Mouse (Mus musculus): ENCODE results near the gene Smyd5. TPM values are rescaled to one million over a fixed set of nuclear protein-coding genes. Genes with fewer than 3 reads are reported as not detected.

Gene Smyd5
- polyA plus RNA-seq, 1 experiment from 2014 or later, result 59.1 TPM

DNA sequence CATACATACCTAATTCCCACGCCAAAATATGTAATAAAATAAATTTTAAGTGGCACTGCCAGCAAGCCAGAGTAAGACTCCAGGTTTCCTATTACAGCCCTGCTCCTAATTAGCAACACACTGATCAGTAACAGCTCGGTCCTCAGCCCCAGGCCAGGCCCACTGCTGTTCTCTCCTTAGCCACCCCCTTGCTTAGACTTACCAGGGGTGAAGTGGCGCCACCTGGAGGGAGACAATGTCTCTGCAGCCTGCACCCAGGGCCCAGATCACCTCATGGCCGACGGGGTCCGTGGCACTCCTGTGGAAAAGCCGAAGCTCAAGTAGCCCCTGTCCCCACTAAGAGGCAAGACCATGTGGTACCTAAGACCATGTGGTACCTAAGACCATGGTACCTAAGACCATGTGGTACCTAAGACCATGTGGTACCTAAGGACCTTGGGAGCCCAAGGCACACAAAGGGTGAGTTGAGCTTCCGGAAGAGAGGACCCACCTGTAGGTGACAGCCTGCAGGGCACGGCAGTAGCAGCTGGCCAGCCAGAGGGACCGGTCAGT lies 45.7 kb downstream of the Smyd5 start:
- Histone ChIP-seq H3K9me3 (no peaks in the 10 kb centered on the region), H3K36me3 (no peaks in the 10 kb centered on the region), H3K4me1 (0 out of 2 replicates have a peak, but pooled peaks cover 2% of the 10 kb centered on the region), H3K27ac (no peak overlapping the region), H3K4me2 (no peak overlapping the region), H3K9ac (no peak overlapping the region), H3K4me3 (no peak overlapping the region), H3K27me3 (peaks cover 45% of the 10 kb centered on the region)
- WGBS, result 34% methylated on average over 10 of the region's 10 CpGs
- ATAC-seq (ENCODE audit: insufficient number of reproducible peaks, insufficient read depth, low FRiP score, low TSS enrichment, low read depth), result no peak

DNA sequence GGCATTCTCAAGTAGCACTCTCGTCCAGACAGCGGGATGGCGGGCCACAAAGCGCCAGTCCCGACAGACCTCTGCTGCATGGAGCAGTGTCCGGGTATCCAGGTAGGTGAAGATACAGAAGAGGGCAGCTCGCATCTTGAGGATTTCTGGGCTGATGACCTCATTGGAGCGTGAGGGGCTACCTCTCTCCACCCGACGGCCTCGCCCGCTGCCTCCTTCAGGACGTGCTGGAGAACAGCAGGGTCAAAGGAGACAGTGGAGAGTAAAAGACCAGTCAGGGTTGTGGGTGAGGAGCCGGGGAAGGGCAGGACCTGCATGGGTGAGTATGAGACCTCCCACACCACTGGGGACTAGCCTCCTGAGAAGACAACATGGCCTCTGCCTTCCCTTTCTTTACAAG lies 46.6 kb downstream of the Smyd5 start:
- Histone ChIP-seq H3K27ac (no peak overlapping the region), H3K9me3 (no peaks in the 10 kb centered on the region), H3K4me2 (no peak overlapping the region), H3K36me3 (no peaks in the 10 kb centered on the region), H3K9ac (no peak overlapping the region), H3K27me3 (peaks cover 55% of the 10 kb centered on the region), H3K4me3 (no peak overlapping the region), H3K4me1 (0 out of 2 replicates have a peak, but pooled peaks cover 2% of the 10 kb centered on the region)
- 44% methylated on average over 14 of the region's 14 CpGs for WGBS
- ATAC-seq (ENCODE audit: insufficient number of reproducible peaks, insufficient read depth, low FRiP score, low TSS enrichment, low read depth), result no peak

- Histone ChIP-seq H3K27me3 (peaks cover 71% of the 10 kb centered on the region), H3K4me1 (peaks cover 16% of the 10 kb centered on the region), H3K27ac (no peak overlapping the region), H3K36me3 (no peaks in the 10 kb centered on the region), H3K9me3 (no peaks in the 10 kb centered on the region), H3K9ac (no peak overlapping the region), H3K4me2 (no peak overlapping the region), H3K4me3 (no peak overlapping the region)
- ATAC-seq (ENCODE audit: insufficient number of reproducible peaks, insufficient read depth, low FRiP score, low TSS enrichment, low read depth), result no peak
- 81% methylated on average over 5 of the region's 5 CpGs for WGBS
These were observed 48.2 kb downstream of the Smyd5 start for GRCm38 (mm10) chr6:85479979-85480378.

DNA sequence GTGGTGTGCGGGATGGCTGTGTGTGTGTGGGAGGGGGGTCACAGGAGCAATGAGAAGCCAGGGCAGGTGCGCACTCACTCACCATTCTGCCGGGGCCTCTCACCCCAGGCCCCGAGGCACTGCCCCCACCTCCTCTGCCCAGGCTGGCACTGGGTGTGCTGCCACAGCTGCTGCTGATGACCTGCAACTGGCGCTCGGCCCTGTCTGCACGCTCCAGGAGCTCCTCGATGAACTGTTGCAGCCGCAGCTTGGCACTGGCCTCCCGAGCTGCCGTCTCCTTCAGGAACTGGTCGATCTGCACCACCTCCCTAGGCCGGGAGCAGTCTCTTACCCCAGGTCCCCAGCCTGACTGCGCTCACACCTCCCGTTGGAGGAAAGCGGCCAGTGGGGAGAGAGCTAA lies 48.9 kb downstream of the Smyd5 start:
- no peak overlapping the region for H3K27ac ChIP-seq
- no peak overlapping the region for H3K4me3 ChIP-seq
- peaks cover 17% of the 10 kb centered on the region for H3K4me1 ChIP-seq
- H3K9ac ChIP-seq, result no peak overlapping the region
- ATAC-seq (ENCODE audit: insufficient number of reproducible peaks, insufficient read depth, low FRiP score, low TSS enrichment, low read depth), result no peak
- H3K27me3 ChIP-seq, result peaks cover 78% of the 10 kb centered on the region
- H3K36me3 ChIP-seq, result no peaks in the 10 kb centered on the region
- 68% methylated on average over 16 of the region's 16 CpGs for WGBS
- no peaks in the 10 kb centered on the region for H3K9me3 ChIP-seq
- no peak overlapping the region for H3K4me2 ChIP-seq

GRCm38 (mm10) chr6:85483843-85484721 lies 52.3 kb downstream of the Smyd5 start:
- H3K9ac ChIP-seq, result peak overlapping the region; percentile 52; the same call in 1 of the 2 replicates
- no peak for ATAC-seq (ENCODE audit: insufficient number of reproducible peaks, insufficient read depth, low FRiP score, low TSS enrichment, low read depth)
- 3% methylated on average over 92 of the region's 92 CpGs for WGBS
- H3K36me3 ChIP-seq, result no peaks in the 10 kb centered on the region
- H3K4me1 ChIP-seq, result peaks cover 15% of the 10 kb centered on the region
- H3K27ac ChIP-seq, result no peak overlapping the region
- H3K27me3 ChIP-seq, result peaks cover 77% of the 10 kb centered on the region
- peak overlapping the region; percentile 43 for H3K4me3 ChIP-seq
- H3K9me3 ChIP-seq, result no peaks in the 10 kb centered on the region
- H3K4me2 ChIP-seq, result peak overlapping the region; percentile 64

DNA sequence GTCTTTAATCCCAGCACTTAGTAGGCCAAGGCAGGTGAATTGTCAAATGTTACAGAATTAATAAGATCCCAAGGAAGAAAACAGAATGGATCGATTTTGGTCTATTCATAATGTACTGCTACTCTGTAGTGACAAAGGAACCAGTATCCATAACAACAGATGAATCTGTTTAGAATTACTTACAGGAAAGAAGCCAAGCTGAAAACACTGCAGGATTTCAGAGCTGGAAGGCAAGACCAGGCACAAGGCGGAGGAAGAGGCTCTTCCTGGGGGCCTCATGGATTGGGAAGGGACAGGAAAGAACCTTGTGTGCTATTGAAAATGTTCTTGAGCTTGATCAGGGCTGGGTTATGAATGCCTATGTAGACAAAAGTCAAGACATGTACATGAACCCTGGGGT lies 53.9 kb downstream of the Smyd5 start:
- no peak overlapping the region for H3K27ac ChIP-seq
- ATAC-seq (ENCODE audit: insufficient number of reproducible peaks, insufficient read depth, low FRiP score, low TSS enrichment, low read depth), result no peak
- no peaks in the 10 kb centered on the region for H3K9me3 ChIP-seq
- H3K36me3 ChIP-seq, result no peaks in the 10 kb centered on the region
- H3K4me3 ChIP-seq, result no peak overlapping the region
- H3K9ac ChIP-seq, result no peak overlapping the region
- no peak overlapping the region for H3K4me2 ChIP-seq
- H3K27me3 ChIP-seq, result peaks cover 61% of the 10 kb centered on the region
- peaks cover 15% of the 10 kb centered on the region for H3K4me1 ChIP-seq
- 47% methylated on average over 2 of the region's 2 CpGs for WGBS

GRCm38 (mm10) chr6:85488510-85488909 lies 56.7 kb downstream of the Smyd5 start:
- no peak overlapping the region for H3K4me3 ChIP-seq
- WGBS, result 58% methylated on average over 4 of the region's 4 CpGs
- H3K9me3 ChIP-seq, result no peaks in the 10 kb centered on the region
- no peaks in the 10 kb centered on the region for H3K36me3 ChIP-seq
- no peak overlapping the region for H3K27ac ChIP-seq
- H3K4me1 ChIP-seq, result peaks cover 15% of the 10 kb centered on the region
- H3K9ac ChIP-seq, result no peak overlapping the region
- ATAC-seq (ENCODE audit: insufficient number of reproducible peaks, insufficient read depth, low FRiP score, low TSS enrichment, low read depth), result no peak
- H3K27me3 ChIP-seq, result peaks cover 36% of the 10 kb centered on the region
- H3K4me2 ChIP-seq, result no peak overlapping the region

DNA sequence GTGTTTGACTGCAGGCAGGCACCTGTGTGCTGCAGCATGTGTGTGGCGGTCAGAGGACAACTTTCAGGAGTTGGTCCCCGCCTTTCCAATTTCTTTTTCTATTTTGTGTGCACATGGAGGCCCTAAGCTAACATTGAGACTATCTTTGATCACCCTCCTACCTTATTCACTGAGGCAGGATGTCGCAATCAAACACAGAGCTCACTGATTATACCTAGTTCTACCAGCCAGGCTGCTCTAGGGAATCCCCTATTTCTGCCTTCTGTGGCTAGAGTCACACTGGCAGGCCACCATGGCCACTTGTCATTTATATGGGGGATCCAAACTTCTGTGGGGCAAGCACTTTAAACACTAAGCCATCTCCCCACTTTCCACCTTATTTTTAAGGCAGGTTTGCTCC lies 57.9 kb downstream of the Smyd5 start:
- ATAC-seq (ENCODE audit: insufficient number of reproducible peaks, insufficient read depth, low FRiP score, low TSS enrichment, low read depth), result no peak
- Histone ChIP-seq H3K4me1 (peaks cover 3% of the 10 kb centered on the region), H3K27me3 (peaks cover 24% of the 10 kb centered on the region), H3K36me3 (no peaks in the 10 kb centered on the region), H3K4me2 (no peak overlapping the region), H3K4me3 (no peak overlapping the region), H3K9me3 (no peaks in the 10 kb centered on the region), H3K27ac (no peak overlapping the region), H3K9ac (no peak overlapping the region)
- WGBS, result 80% methylated on average over 3 of the region's 3 CpGs

DNA sequence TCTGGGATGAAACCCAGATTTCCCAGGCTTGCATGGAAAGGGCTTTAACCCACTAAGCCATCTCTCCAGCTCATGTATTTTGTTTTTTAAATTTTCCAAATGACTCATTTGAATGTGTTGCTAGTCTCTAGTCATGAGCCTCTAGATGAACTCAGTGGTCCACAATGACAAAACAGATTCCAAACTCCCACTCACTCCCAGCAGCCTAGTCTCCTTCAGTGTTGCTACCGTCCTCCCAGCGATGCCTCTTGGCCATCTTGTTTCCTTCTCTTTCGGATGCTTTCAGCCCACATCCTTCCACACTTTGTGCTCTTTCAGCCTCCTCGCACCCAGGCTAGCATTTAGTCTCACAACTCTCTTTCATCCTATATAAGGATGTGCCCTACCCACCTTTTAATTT lies 58.5 kb downstream of the Smyd5 start:
- 86% methylated on average over 4 of the region's 4 CpGs for WGBS
- no peak overlapping the region for H3K4me3 ChIP-seq
- H3K4me2 ChIP-seq, result no peak overlapping the region
- H3K9me3 ChIP-seq, result no peaks in the 10 kb centered on the region
- no peaks in the 10 kb centered on the region for H3K4me1 ChIP-seq
- ATAC-seq (ENCODE audit: insufficient number of reproducible peaks, insufficient read depth, low FRiP score, low TSS enrichment, low read depth), result no peak
- no peak overlapping the region for H3K27ac ChIP-seq
- no peak overlapping the region for H3K9ac ChIP-seq
- H3K27me3 ChIP-seq, result peaks cover 19% of the 10 kb centered on the region
- H3K36me3 ChIP-seq, result no peaks in the 10 kb centered on the region

GRCm38 (mm10) chr6:85491606-85492005 lies 59.8 kb downstream of the Smyd5 start:
- Histone ChIP-seq H3K4me1 (no peaks in the 10 kb centered on the region), H3K9ac (no peak overlapping the region), H3K4me3 (no peak overlapping the region), H3K27me3 (peaks cover 12% of the 10 kb centered on the region), H3K9me3 (no peaks in the 10 kb centered on the region), H3K27ac (no peak overlapping the region), H3K36me3 (no peaks in the 10 kb centered on the region), H3K4me2 (no peak overlapping the region)
- ATAC-seq (ENCODE audit: insufficient number of reproducible peaks, insufficient read depth, low FRiP score, low TSS enrichment, low read depth), result no peak
- whole genome bisulfite sequencing, result 45% methylated on average over 3 of the region's 3 CpGs

All from embryonic facial prominence, embryonic 13.5 days (tissue).